Mouse (Mus musculus) E14TG2a.4 (cell line): Measurements from ENCODE around the gene Lsamp.

Source experiments
- CTCF ChIP-seq: conservative IDR thresholded peaks from 2 replicates; pipeline ENCODE4 v1.5.1; 2014; ENCODE audit warnings: low read length
- NANOG ChIP-seq: IDR thresholded peaks from 2 replicates; pipeline ENCODE4 v1.6.1; 2014; ENCODE audit warnings: borderline replicate concordance, low read length, mixed read lengths

GRCm38 (mm10) chr16:41481832-41482231, 1497.7 kb downstream of the Lsamp start:
- no peak for TF ChIP-seq CTCF
- no peak for TF ChIP-seq NANOG
